ENCODE assay signal across 22 mouse cellular contexts in the genomic region with DNA sequence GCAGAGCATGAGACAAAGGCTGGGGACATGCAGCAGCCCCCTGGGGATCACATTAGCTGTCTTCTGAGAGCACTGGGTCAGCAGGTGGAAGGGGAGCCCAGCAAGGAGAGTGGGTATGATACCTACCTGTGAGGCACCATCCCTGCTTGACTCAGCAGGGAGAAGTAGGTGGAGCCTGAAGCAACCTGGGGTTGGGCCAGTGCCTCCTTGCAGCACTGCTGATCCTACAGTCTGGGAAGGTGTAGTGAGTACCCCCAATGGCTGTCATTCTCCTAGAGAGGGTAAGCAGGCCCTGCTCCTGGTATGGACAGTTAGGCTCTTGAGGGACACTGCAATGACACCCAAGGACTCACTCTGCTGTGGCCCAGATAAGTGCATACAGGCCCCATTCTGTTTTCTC. TPM values are rescaled to one million over a fixed set of nuclear protein-coding genes. Genes with fewer than 3 reads are reported as not detected.
"Had no signal": no experiment of that assay in that cellular context is flagged by ENCODE, and none has a peak within 500 bp of the region (broad histone marks: within the 10 kb centered on the region; RNA-seq: fewer than 3 reads in every experiment).

No protein-coding gene starts in this region.

- H3K9me3 ChIP-seq: limb, embryonic 12.5 days; midbrain, embryonic 15.5 days; neural tube, embryonic 12.5 days had no signal

- H3K27me3 ChIP-seq: limb, embryonic 12.5 days; midbrain, embryonic 15.5 days; neural tube, embryonic 12.5 days had no signal

- H3K9ac ChIP-seq: limb, embryonic 12.5 days; midbrain, embryonic 15.5 days; neural tube, embryonic 12.5 days had no signal

- H3K4me1 ChIP-seq: neural tube, embryonic 12.5 days had no signal

- H3K27ac ChIP-seq: kidney, postnatal 0 days; left cerebral cortex, adult 2 months; limb, embryonic 12.5 days; midbrain, embryonic 15.5 days; neural tube, embryonic 12.5 days had no signal

- ATAC-seq: midbrain, embryonic 15.5 days had no signal

- DNase-seq: kidney, adult 11 months; kidney, adult 9 months; kidney, postnatal 36 days; retina, postnatal 1 day; right cerebral cortex, postnatal 4 days; spleen, adult 18-20 months; thymus, adult 18-20 months; thymus, postnatal 14 days had no signal

- H3K4me2 ChIP-seq: limb, embryonic 12.5 days; midbrain, embryonic 11.5 days; midbrain, embryonic 15.5 days; neural tube, embryonic 12.5 days had no signal

- H3K4me3 ChIP-seq: left cerebral cortex, adult 2 months; limb, embryonic 12.5 days; midbrain, embryonic 15.5 days; neural tube, embryonic 12.5 days had no signal

RNA-seq across cellular contexts. Expression of a gene that starts 45.5 kb away (rescaled TPM):
- total RNA-seq: layer of hippocampus, postnatal 25 days; left cerebral cortex, adult 2 months; left cerebral cortex, postnatal 36 days had no signal
- polyA plus RNA-seq: limb, embryonic 12.5 days; midbrain, embryonic 11.5 days; midbrain, embryonic 15.5 days had no signal

RNA-seq across cellular contexts. Expression of a gene that starts 48.9 kb away (rescaled TPM):
- total RNA-seq: layer of hippocampus, postnatal 25 days; left cerebral cortex, adult 2 months; left cerebral cortex, postnatal 36 days; monocyte, adult 5-6 weeks; neutrophil, adult 5-6 weeks had no signal
- polyA plus RNA-seq: intestine, embryonic 14.5 days; limb, embryonic 12.5 days; lung, embryonic 16.5 days; midbrain, embryonic 11.5 days; midbrain, embryonic 15.5 days; neural tube, embryonic 12.5 days; stomach, embryonic 14.5 days; urinary bladder, adult 2 months had no signal
